Mouse (Mus musculus): Measurements from ENCODE around the gene Atf1. TPM values are rescaled to one million over a fixed set of nuclear protein-coding genes. Genes with fewer than 3 reads are reported as not detected.

Atf1 gene
- polyA plus RNA-seq, 1 experiment from 2014 or later = 40.4 TPM

DNA sequence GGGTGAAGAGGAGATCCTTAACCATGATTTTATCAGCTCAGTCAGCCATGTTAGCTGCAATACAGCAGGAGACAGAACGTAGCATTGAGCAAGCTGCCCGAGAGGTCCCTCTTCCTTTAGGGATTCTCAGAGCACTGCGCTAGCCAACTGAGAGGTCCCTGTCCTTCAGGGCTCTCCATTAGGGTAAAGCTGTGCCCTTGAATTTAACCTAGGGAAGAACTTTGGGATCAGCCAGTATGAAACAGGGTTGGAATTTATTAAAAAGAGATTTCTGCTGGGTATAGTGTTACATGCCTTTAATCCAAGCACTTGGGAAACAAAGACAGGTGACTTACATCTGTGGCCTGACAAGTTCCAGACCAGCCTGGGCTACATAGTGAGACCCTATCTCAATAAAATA is 50.0 kb downstream of the Atf1 start:
- Histone ChIP-seq H3K4me3 (replicated peaks; ENCODE audit: low read length) (no peak overlapping the region), H3K9me3 (replicated peaks; ENCODE audit: control insufficient read depth, low read length) (no peaks in the 10 kb centered on the region; the same call in 1 of the 2 replicates), H3K27me3 (ENCODE audit: control insufficient read depth, insufficient read depth, low read length) (no peaks in the 10 kb centered on the region), H3K36me3 (ENCODE audit: control insufficient read depth, insufficient read depth, low read length) (no peaks in the 10 kb centered on the region), H3K9ac (ENCODE audit: low read length) (no peak overlapping the region), H3K27ac (ENCODE audit: low read length) (no peak overlapping the region), H3K4me1 (ENCODE audit: control insufficient read depth, insufficient read depth, low read length) (no peaks in the 10 kb centered on the region), H3K4me2 (ENCODE audit: low read depth, low read length) (no peak overlapping the region)
- ATAC-seq (ENCODE audit: insufficient read depth, low FRiP score) = no peak
- 97% methylated on average over 3 of the region's 3 CpGs for WGBS

GRCm38 (mm10) chr15:100280626-100281025 is 53.0 kb downstream of the Atf1 start, which contains the start of gene Tmprss12:
Gene Tmprss12, plus strand, starts transcription at chr15:100280837.
- H3K4me1 ChIP-seq (ENCODE audit: control insufficient read depth, insufficient read depth, low read length) = no peaks in the 10 kb centered on the region
- H3K36me3 ChIP-seq (ENCODE audit: control insufficient read depth, insufficient read depth, low read length) = no peaks in the 10 kb centered on the region
- H3K9me3 ChIP-seq (replicated peaks; ENCODE audit: control insufficient read depth, low read length) = no peaks in the 10 kb centered on the region; the same call in 1 of the 2 replicates
- H3K27me3 ChIP-seq (ENCODE audit: control insufficient read depth, insufficient read depth, low read length) = no peaks in the 10 kb centered on the region
- H3K4me2 ChIP-seq (ENCODE audit: low read depth, low read length) = no peak within 1 kb of the TSS
- ATAC-seq (ENCODE audit: insufficient read depth, low FRiP score) = no peak
- no peak within 1 kb of the TSS for H3K27ac ChIP-seq (ENCODE audit: low read length)
- no peak within 1 kb of the TSS for H3K9ac ChIP-seq (ENCODE audit: low read length)
- H3K4me3 ChIP-seq (replicated peaks; ENCODE audit: low read length) = no peak within 1 kb of the TSS
- 96% methylated on average over 20 of the region's 20 CpGs for WGBS

DNA sequence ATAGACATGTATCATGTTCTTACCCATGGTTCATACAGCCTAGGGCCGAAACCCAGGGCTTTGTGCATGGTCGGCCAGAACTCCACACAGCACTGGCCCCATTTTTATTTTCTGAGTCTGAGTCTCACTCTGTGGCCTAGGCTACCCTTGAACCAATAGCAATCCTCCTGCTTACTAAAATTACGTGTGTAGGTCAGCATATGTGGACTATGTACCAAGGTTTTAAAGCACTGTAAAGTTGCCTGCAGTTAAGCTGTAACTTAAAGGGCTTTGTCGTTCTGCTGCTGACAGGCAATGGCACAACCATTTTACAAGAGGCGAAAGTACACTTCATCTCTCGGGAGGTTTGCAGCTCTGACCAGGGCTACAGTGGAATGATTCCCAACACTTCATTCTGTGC is 61.4 kb downstream of the Atf1 start:
- Histone ChIP-seq H3K9ac (ENCODE audit: low read length) (no peak overlapping the region), H3K4me2 (ENCODE audit: low read depth, low read length) (no peak overlapping the region), H3K9me3 (replicated peaks; ENCODE audit: control insufficient read depth, low read length) (no peaks in the 10 kb centered on the region), H3K27me3 (ENCODE audit: control insufficient read depth, insufficient read depth, low read length) (no peaks in the 10 kb centered on the region), H3K36me3 (ENCODE audit: control insufficient read depth, insufficient read depth, low read length) (no peaks in the 10 kb centered on the region), H3K27ac (ENCODE audit: low read length) (no peak overlapping the region), H3K4me3 (replicated peaks; ENCODE audit: low read length) (no peak overlapping the region), H3K4me1 (ENCODE audit: control insufficient read depth, insufficient read depth, low read length) (no peaks in the 10 kb centered on the region)
- WGBS = 88% methylated on average over 6 of the region's 6 CpGs
- no peak for ATAC-seq (ENCODE audit: insufficient read depth, low FRiP score)

- no peak overlapping the region for H3K9ac ChIP-seq (ENCODE audit: low read length)
- no peaks in the 10 kb centered on the region for H3K27me3 ChIP-seq (ENCODE audit: control insufficient read depth, insufficient read depth, low read length)
- no peaks in the 10 kb centered on the region for H3K4me1 ChIP-seq (ENCODE audit: control insufficient read depth, insufficient read depth, low read length)
- 76% methylated on average over 5 of the region's 5 CpGs for WGBS
- H3K4me2 ChIP-seq (ENCODE audit: low read depth, low read length) = no peak overlapping the region
- no peak for ATAC-seq (ENCODE audit: insufficient read depth, low FRiP score)
- no peak overlapping the region for H3K27ac ChIP-seq (ENCODE audit: low read length)
- H3K9me3 ChIP-seq (replicated peaks; ENCODE audit: control insufficient read depth, low read length) = no peaks in the 10 kb centered on the region
- no peaks in the 10 kb centered on the region for H3K36me3 ChIP-seq (ENCODE audit: control insufficient read depth, insufficient read depth, low read length)
- H3K4me3 ChIP-seq (replicated peaks; ENCODE audit: low read length) = no peak overlapping the region
Observed at GRCm38 (mm10) chr15:100290858-100291257, 63.2 kb downstream of the Atf1 start.

- H3K4me1 ChIP-seq (ENCODE audit: control insufficient read depth, insufficient read depth, low read length) = no peaks in the 10 kb centered on the region
- H3K9me3 ChIP-seq (replicated peaks; ENCODE audit: control insufficient read depth, low read length) = no peaks in the 10 kb centered on the region
- H3K4me3 ChIP-seq (replicated peaks; ENCODE audit: low read length) = no peak overlapping the region
- H3K36me3 ChIP-seq (ENCODE audit: control insufficient read depth, insufficient read depth, low read length) = no peaks in the 10 kb centered on the region
- no peak overlapping the region for H3K9ac ChIP-seq (ENCODE audit: low read length)
- 44% methylated on average over 7 of the region's 7 CpGs for WGBS
- no peak overlapping the region for H3K27ac ChIP-seq (ENCODE audit: low read length)
- no peak overlapping the region for H3K4me2 ChIP-seq (ENCODE audit: low read depth, low read length)
- ATAC-seq (ENCODE audit: insufficient read depth, low FRiP score) = no peak
- no peaks in the 10 kb centered on the region for H3K27me3 ChIP-seq (ENCODE audit: control insufficient read depth, insufficient read depth, low read length)
Observed at GRCm38 (mm10) chr15:100292326-100292725, 64.7 kb downstream of the Atf1 start.

DNA sequence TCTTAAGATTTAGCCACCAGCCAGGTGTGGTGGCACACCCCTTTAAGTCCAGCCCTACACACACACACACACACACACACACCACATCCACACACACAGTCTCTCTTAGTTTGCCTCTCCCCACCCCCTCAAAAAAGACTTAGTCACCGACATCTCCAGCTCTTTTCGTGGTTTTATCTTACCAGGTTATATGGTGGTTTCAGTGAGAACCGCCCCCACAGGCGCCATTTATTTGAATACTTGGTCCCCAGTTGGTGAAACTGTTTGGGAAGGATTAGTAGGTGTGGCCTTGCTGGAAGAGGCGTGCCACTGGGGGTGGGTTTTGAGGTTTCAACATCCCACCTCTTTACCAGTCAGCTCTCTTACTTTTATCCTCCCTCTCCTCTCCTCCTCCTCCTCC is 70.2 kb downstream of the Atf1 start:
- Histone ChIP-seq H3K4me3 (replicated peaks; ENCODE audit: low read length) (no peak overlapping the region), H3K27ac (ENCODE audit: low read length) (no peak overlapping the region), H3K9ac (ENCODE audit: low read length) (no peak overlapping the region), H3K36me3 (ENCODE audit: control insufficient read depth, insufficient read depth, low read length) (no peaks in the 10 kb centered on the region), H3K4me1 (ENCODE audit: control insufficient read depth, insufficient read depth, low read length) (no peaks in the 10 kb centered on the region), H3K4me2 (ENCODE audit: low read depth, low read length) (no peak overlapping the region), H3K9me3 (replicated peaks; ENCODE audit: control insufficient read depth, low read length) (no peaks in the 10 kb centered on the region), H3K27me3 (ENCODE audit: control insufficient read depth, insufficient read depth, low read length) (no peaks in the 10 kb centered on the region)
- no peak for ATAC-seq (ENCODE audit: insufficient read depth, low FRiP score)
- WGBS = 87% methylated on average over 5 of the region's 5 CpGs

- H3K36me3 ChIP-seq (ENCODE audit: control insufficient read depth, insufficient read depth, low read length) = no peaks in the 10 kb centered on the region
- H3K27me3 ChIP-seq (ENCODE audit: control insufficient read depth, insufficient read depth, low read length) = no peaks in the 10 kb centered on the region
- H3K27ac ChIP-seq (ENCODE audit: low read length) = no peak overlapping the region
- ATAC-seq (ENCODE audit: insufficient read depth, low FRiP score) = no peak
- H3K4me2 ChIP-seq (ENCODE audit: low read depth, low read length) = no peak overlapping the region
- no peak overlapping the region for H3K4me3 ChIP-seq (replicated peaks; ENCODE audit: low read length)
- no peak overlapping the region for H3K9ac ChIP-seq (ENCODE audit: low read length)
- peaks cover 5% of the 10 kb centered on the region; the same call in 1 of the 2 replicates for H3K4me1 ChIP-seq (ENCODE audit: control insufficient read depth, insufficient read depth, low read length)
- WGBS = 70% methylated on average over 6 of the region's 6 CpGs
- no peaks in the 10 kb centered on the region for H3K9me3 ChIP-seq (replicated peaks; ENCODE audit: control insufficient read depth, low read length)
Observed at GRCm38 (mm10) chr15:100300499-100300898, 72.9 kb downstream of the Atf1 start.

GRCm38 (mm10) chr15:100301556-100301955 is 73.9 kb downstream of the Atf1 start:
- H3K4me1 ChIP-seq (ENCODE audit: control insufficient read depth, insufficient read depth, low read length) = peaks cover 5% of the 10 kb centered on the region; the same call in 1 of the 2 replicates
- no peaks in the 10 kb centered on the region for H3K27me3 ChIP-seq (ENCODE audit: control insufficient read depth, insufficient read depth, low read length)
- 83% methylated on average over 15 of the region's 15 CpGs for WGBS
- ATAC-seq (ENCODE audit: insufficient read depth, low FRiP score) = no peak
- H3K9me3 ChIP-seq (replicated peaks; ENCODE audit: control insufficient read depth, low read length) = no peaks in the 10 kb centered on the region
- no peak overlapping the region for H3K27ac ChIP-seq (ENCODE audit: low read length)
- H3K36me3 ChIP-seq (ENCODE audit: control insufficient read depth, insufficient read depth, low read length) = no peaks in the 10 kb centered on the region
- H3K9ac ChIP-seq (ENCODE audit: low read length) = no peak overlapping the region
- H3K4me2 ChIP-seq (ENCODE audit: low read depth, low read length) = no peak overlapping the region
- H3K4me3 ChIP-seq (replicated peaks; ENCODE audit: low read length) = no peak overlapping the region

DNA sequence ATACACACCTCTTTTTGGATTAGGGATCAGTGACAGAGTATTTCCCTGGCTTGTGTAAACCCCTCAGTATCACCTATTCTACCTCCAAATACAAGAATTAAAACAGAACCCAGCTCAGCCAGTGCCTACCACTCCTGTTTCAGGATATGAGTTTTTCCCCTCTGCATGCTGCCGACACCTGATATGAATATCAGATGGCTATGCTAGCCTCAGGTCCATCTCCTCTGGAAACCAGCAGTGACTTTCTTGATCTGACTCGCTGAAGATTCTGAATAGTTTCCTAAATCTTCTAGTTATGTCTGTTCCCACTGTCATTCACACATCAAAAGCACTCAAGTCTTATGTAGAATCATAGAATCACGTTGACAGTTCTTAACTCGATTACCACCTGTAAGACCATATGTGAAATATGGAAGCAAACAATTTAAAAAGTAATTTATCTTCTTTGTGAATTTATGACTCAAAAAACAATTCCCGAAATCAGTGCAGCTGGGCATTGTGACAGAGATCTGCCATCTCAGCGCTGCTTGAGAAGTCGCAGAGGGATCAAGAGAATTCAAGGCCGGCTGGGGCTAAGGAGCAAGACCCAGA is 75.9 kb downstream of the Atf1 start:
- ATAC-seq (ENCODE audit: insufficient read depth, low FRiP score) = no peak
- Histone ChIP-seq H3K4me3 (replicated peaks; ENCODE audit: low read length) (peak overlapping the region; percentile 61), H3K27me3 (ENCODE audit: control insufficient read depth, insufficient read depth, low read length) (no peaks in the 10 kb centered on the region), H3K27ac (ENCODE audit: low read length) (peak overlapping the region; percentile 94; the same call in 1 of the 2 replicates), H3K4me1 (ENCODE audit: control insufficient read depth, insufficient read depth, low read length) (peaks cover 5% of the 10 kb centered on the region; the same call in 1 of the 2 replicates), H3K9ac (ENCODE audit: low read length) (no peak overlapping the region), H3K4me2 (ENCODE audit: low read depth, low read length) (peak overlapping the region; percentile 84), H3K36me3 (ENCODE audit: control insufficient read depth, insufficient read depth, low read length) (no peaks in the 10 kb centered on the region), H3K9me3 (replicated peaks; ENCODE audit: control insufficient read depth, low read length) (no peaks in the 10 kb centered on the region)
- WGBS = 43% methylated on average over 8 of the region's 8 CpGs
